Mouse (Mus musculus) cerebellum, postnatal 10 days (tissue): ENCODE results near the gene Cuedc1.
"Not testable (repeated sequence)": the region's sequence is repeated elsewhere in the genome, so short reads cannot be mapped to it uniquely, and the experiment has no call there.

Experiments used
- DNase-seq, 2 experiments: peaks; one replicate each; pipeline ENCODE4 v3.0.0; 2021; ENCODE audit warnings: mixed read lengths in 2 of 2

Cuedc1 gene

GRCm38 (mm10) chr11:88172601-88173325 lies 74.9 kb downstream of the Cuedc1 start:
- DNase-seq, result peak in 1 of 2 experiments; percentile 55

GRCm38 (mm10) chr11:88173386-88174025 lies 75.6 kb downstream of the Cuedc1 start:
- no peak for DNase-seq

- DNase-seq, result peak; percentile 68 to 71
Observed at GRCm38 (mm10) chr11:88180467-88180958, 82.7 kb downstream of the Cuedc1 start.

- peak in 1 of 2 experiments; percentile 81 for DNase-seq
Observed at GRCm38 (mm10) chr11:88180959-88181619, 83.2 kb downstream of the Cuedc1 start.

GRCm38 (mm10) chr11:88184632-88185180 lies 86.8 kb downstream of the Cuedc1 start:
- no peak for DNase-seq

GRCm38 (mm10) chr11:88186078-88186946 lies 88.5 kb downstream of the Cuedc1 start:
- no peak for DNase-seq

- DNase-seq, result no peak
Observed at GRCm38 (mm10) chr11:88186947-88187243, 89.0 kb downstream of the Cuedc1 start.

GRCm38 (mm10) chr11:88187417-88188133 lies 89.7 kb downstream of the Cuedc1 start:
- DNase-seq, result peak; percentile 91 to 92

- DNase-seq, result no peak
Observed at GRCm38 (mm10) chr11:88188216-88188615, 90.4 kb downstream of the Cuedc1 start.

GRCm38 (mm10) chr11:88188635-88189034 lies 90.8 kb downstream of the Cuedc1 start:
- DNase-seq, result no peak

GRCm38 (mm10) chr11:88192595-88192994 lies 94.7 kb downstream of the Cuedc1 start:
- peak; percentile 33 to 36 for DNase-seq

GRCm38 (mm10) chr11:88193098-88193823 lies 95.4 kb downstream of the Cuedc1 start:
- DNase-seq, result no peak

GRCm38 (mm10) chr11:88193824-88194696 lies 96.2 kb downstream of the Cuedc1 start:
- DNase-seq, result peak in 1 of 2 experiments; percentile 39

- DNase-seq, result not testable (repeated sequence)
Observed at GRCm38 (mm10) chr11:88195699-88196098, 97.8 kb downstream of the Cuedc1 start.

GRCm38 (mm10) chr11:88197153-88197576 lies 99.3 kb downstream of the Cuedc1 start:
- DNase-seq, result peak; percentile 85 to 89

GRCm38 (mm10) chr11:88198223-88198622 lies 100.4 kb downstream of the Cuedc1 start:
- no peak for DNase-seq

GRCm38 (mm10) chr11:88201172-88201571 lies 103.3 kb downstream of the Cuedc1 start:
- no peak for DNase-seq

GRCm38 (mm10) chr11:88202077-88202476 lies 104.2 kb downstream of the Cuedc1 start:
- no peak for DNase-seq

- DNase-seq, result peak; percentile 94 to 95
Observed at GRCm38 (mm10) chr11:88203712-88204532, 106.1 kb downstream of the Cuedc1 start, which contains the start of gene Mrps23. Gene Mrps23 (plus strand): TSS chr11:88204388.
